Mouse (Mus musculus) ES-E14 (cell line): ENCODE data around the gene Ccr2.

ENCODE experiments used
- CHD2 ChIP-seq: IDR thresholded peaks from 2 replicates; pipeline ENCODE4 v1.6.1; 2014; ENCODE audit warnings: mild to moderate bottlenecking, low read depth, low read length, inconsistent platforms
- HCFC1 ChIP-seq: IDR thresholded peaks from 2 replicates; pipeline ENCODE4 v1.6.1; 2012; ENCODE audit warnings: low read length, inconsistent platforms, borderline replicate concordance; ENCODE audit not compliant: insufficient read depth
- ZC3H11A ChIP-seq: IDR thresholded peaks from 2 replicates; pipeline ENCODE4 v1.6.1; 2012; ENCODE audit warnings: low read depth, mild to moderate bottlenecking, inconsistent platforms, low read length, borderline replicate concordance
- ZNF384 ChIP-seq: IDR thresholded peaks from 2 replicates; pipeline ENCODE4 v1.6.1; 2012; ENCODE audit warnings: low read depth, low read length, inconsistent platforms

GRCm38 (mm10) chr9:124137619-124138018 lies 35.9 kb downstream of the Ccr2 start:
- TF ChIP-seq ZNF384 (no peak), CHD2 (no peak), ZC3H11A (no peak), HCFC1 (no peak)
